Mouse (Mus musculus): ENCODE results near the gene Pde4b. TPM values are rescaled to one million over a fixed set of nuclear protein-coding genes. Genes with fewer than 3 reads are reported as not detected.

Pde4b gene
- polyA plus RNA-seq, 1 experiment, result 78.9 TPM

- Histone ChIP-seq H3K27me3 (ENCODE audit: control insufficient read depth, insufficient read depth, low read length) (no peaks in the 10 kb centered on the region), H3K4me1 (ENCODE audit: control insufficient read depth, insufficient read depth, low read length) (peaks cover 3% of the 10 kb centered on the region; the same call in 1 of the 2 replicates), H3K27ac (ENCODE audit: insufficient read depth, low read length) (no peak overlapping the region), H3K4me3 (replicated peaks; ENCODE audit: insufficient read depth, low read depth, low read length) (no peak overlapping the region)
- TF ChIP-seq CTCF (IDR thresholded peaks at IDR 0.05; ENCODE audit: borderline replicate concordance, insufficient read depth, low read depth, low read length) (no peak), POLR2A (IDR thresholded peaks at IDR 0.05; ENCODE audit: borderline replicate concordance, insufficient read depth, low read length) (no peak)
- DNase-seq, result no peak
- WGBS, result 57% methylated on average over 4 of the region's 4 CpGs
Measured at GRCm38 (mm10) chr4:102617774-102618173, 530.4 kb downstream of the Pde4b start.

DNA sequence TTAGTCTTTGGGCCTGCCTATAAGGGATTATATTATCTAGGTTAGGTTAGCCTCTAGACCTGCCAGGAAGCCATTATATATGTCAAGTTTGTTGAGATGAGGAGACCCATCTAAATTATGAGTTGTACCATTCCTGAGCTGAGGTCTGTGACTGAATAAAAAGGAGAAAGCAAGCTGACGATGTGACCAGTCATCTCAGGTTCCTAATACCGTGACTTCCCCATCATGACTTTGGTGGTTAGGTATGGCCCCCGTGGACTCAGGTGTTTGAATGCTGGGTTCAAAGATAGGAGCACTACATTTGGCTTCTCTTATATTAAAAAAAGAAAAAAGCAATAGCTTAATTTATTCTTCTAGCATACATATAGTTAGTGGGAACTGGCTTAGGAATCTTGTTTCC is 531.3 kb downstream of the Pde4b start:
- 98% methylated on average over 3 of the region's 3 CpGs for WGBS
- Histone ChIP-seq H3K27me3 (ENCODE audit: control insufficient read depth, insufficient read depth, low read length) (no peaks in the 10 kb centered on the region), H3K4me1 (ENCODE audit: control insufficient read depth, insufficient read depth, low read length) (peaks cover 5% of the 10 kb centered on the region; the same call in 1 of the 2 replicates), H3K27ac (ENCODE audit: insufficient read depth, low read length) (no peak overlapping the region), H3K4me3 (replicated peaks; ENCODE audit: insufficient read depth, low read depth, low read length) (no peak overlapping the region)
- no peak for DNase-seq
- TF ChIP-seq CTCF (IDR thresholded peaks at IDR 0.05; ENCODE audit: borderline replicate concordance, insufficient read depth, low read depth, low read length) (no peak), POLR2A (IDR thresholded peaks at IDR 0.05; ENCODE audit: borderline replicate concordance, insufficient read depth, low read length) (no peak)

GRCm38 (mm10) chr4:102620179-102620910 is 533.0 kb downstream of the Pde4b start:
- Histone ChIP-seq H3K27ac (ENCODE audit: insufficient read depth, low read length) (no peak overlapping the region), H3K4me3 (replicated peaks; ENCODE audit: insufficient read depth, low read depth, low read length) (no peak overlapping the region), H3K4me1 (ENCODE audit: control insufficient read depth, insufficient read depth, low read length) (peaks cover 5% of the 10 kb centered on the region; the same call in 1 of the 2 replicates), H3K27me3 (ENCODE audit: control insufficient read depth, insufficient read depth, low read length) (no peaks in the 10 kb centered on the region)
- WGBS, result 29% methylated on average over 4 of the region's 5 CpGs
- TF ChIP-seq POLR2A (IDR thresholded peaks at IDR 0.05; ENCODE audit: borderline replicate concordance, insufficient read depth, low read length) (no peak), CTCF (IDR thresholded peaks at IDR 0.05; ENCODE audit: borderline replicate concordance, insufficient read depth, low read depth, low read length) (no peak)
- peak; percentile 15 to 32 for DNase-seq

DNA sequence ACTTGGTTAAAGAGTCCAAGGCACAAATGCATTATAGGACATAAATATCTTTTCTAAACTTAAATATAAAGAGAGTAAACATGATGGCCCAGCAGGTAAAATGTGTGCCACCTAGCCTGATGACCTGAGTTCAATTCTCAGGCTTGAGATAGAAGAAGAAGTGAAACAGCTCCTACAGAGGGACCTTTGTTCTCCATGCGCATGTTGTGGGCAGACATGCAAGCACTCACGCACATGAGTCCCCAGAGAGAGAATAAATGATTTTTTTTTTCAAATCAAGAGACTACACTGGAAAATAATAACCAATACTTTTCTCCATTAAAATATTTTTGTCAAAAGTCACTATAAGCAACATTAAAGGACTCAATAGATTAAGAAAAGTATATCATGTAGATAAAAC is 533.8 kb downstream of the Pde4b start:
- 99% methylated on average over 2 of the region's 2 CpGs for WGBS
- H3K27ac ChIP-seq (ENCODE audit: insufficient read depth, low read length), result no peak overlapping the region
- DNase-seq, result no peak

GRCm38 (mm10) chr4:102622977-102623376 is 535.6 kb downstream of the Pde4b start:
- Histone ChIP-seq H3K4me1 (ENCODE audit: control insufficient read depth, insufficient read depth, low read length) (peaks cover 5% of the 10 kb centered on the region; the same call in 1 of the 2 replicates), H3K27me3 (ENCODE audit: control insufficient read depth, insufficient read depth, low read length) (no peaks in the 10 kb centered on the region), H3K27ac (ENCODE audit: insufficient read depth, low read length) (no peak overlapping the region), H3K4me3 (replicated peaks; ENCODE audit: insufficient read depth, low read depth, low read length) (no peak overlapping the region)
- TF ChIP-seq CTCF (IDR thresholded peaks at IDR 0.05; ENCODE audit: borderline replicate concordance, insufficient read depth, low read depth, low read length) (no peak), POLR2A (IDR thresholded peaks at IDR 0.05; ENCODE audit: borderline replicate concordance, insufficient read depth, low read length) (no peak)
- DNase-seq, result no peak
- 59% methylated on average over 5 of the region's 5 CpGs for WGBS

More for the DNA sequence above, 533.8 kb downstream of the Pde4b start:
- H3K27me3 ChIP-seq (ENCODE audit: control insufficient read depth, insufficient read depth, low read length), result no peaks in the 10 kb centered on the region
- peaks cover 5% of the 10 kb centered on the region; the same call in 1 of the 2 replicates for H3K4me1 ChIP-seq (ENCODE audit: control insufficient read depth, insufficient read depth, low read length)
- no peak overlapping the region for H3K4me3 ChIP-seq (replicated peaks; ENCODE audit: insufficient read depth, low read depth, low read length)
- no peak for TF ChIP-seq CTCF (IDR thresholded peaks at IDR 0.05; ENCODE audit: borderline replicate concordance, insufficient read depth, low read depth, low read length)
- no peak for TF ChIP-seq POLR2A (IDR thresholded peaks at IDR 0.05; ENCODE audit: borderline replicate concordance, insufficient read depth, low read length)

- no peaks in the 10 kb centered on the region for H3K27me3 ChIP-seq (ENCODE audit: control insufficient read depth, insufficient read depth, low read length)
- TF ChIP-seq POLR2A (IDR thresholded peaks at IDR 0.05; ENCODE audit: borderline replicate concordance, insufficient read depth, low read length), result no peak
- TF ChIP-seq CTCF (IDR thresholded peaks at IDR 0.05; ENCODE audit: borderline replicate concordance, insufficient read depth, low read depth, low read length), result no peak
- H3K27ac ChIP-seq (ENCODE audit: insufficient read depth, low read length), result no peak overlapping the region
- DNase-seq, result no peak
- 66% methylated on average over 4 of the region's 4 CpGs for WGBS
- no peak overlapping the region for H3K4me3 ChIP-seq (replicated peaks; ENCODE audit: insufficient read depth, low read depth, low read length)
- peaks cover 5% of the 10 kb centered on the region; the same call in 1 of the 2 replicates for H3K4me1 ChIP-seq (ENCODE audit: control insufficient read depth, insufficient read depth, low read length)
Measured at GRCm38 (mm10) chr4:102623789-102624611, 536.7 kb downstream of the Pde4b start.

- Histone ChIP-seq H3K27me3 (ENCODE audit: control insufficient read depth, insufficient read depth, low read length) (no peaks in the 10 kb centered on the region), H3K4me1 (ENCODE audit: control insufficient read depth, insufficient read depth, low read length) (peaks cover 5% of the 10 kb centered on the region; the same call in 1 of the 2 replicates), H3K27ac (ENCODE audit: insufficient read depth, low read length) (no peak overlapping the region), H3K4me3 (replicated peaks; ENCODE audit: insufficient read depth, low read depth, low read length) (no peak overlapping the region)
- 82% methylated on average over 8 of the region's 8 CpGs for WGBS
- TF ChIP-seq POLR2A (IDR thresholded peaks at IDR 0.05; ENCODE audit: borderline replicate concordance, insufficient read depth, low read length), result no peak
- TF ChIP-seq CTCF (IDR thresholded peaks at IDR 0.05; ENCODE audit: borderline replicate concordance, insufficient read depth, low read depth, low read length), result no peak
- DNase-seq, result no peak
Measured at GRCm38 (mm10) chr4:102624937-102625336, 537.6 kb downstream of the Pde4b start.
